Mouse (Mus musculus) WW6 (cell line): ENCODE measurements around the gene Parp8.
"Not testable (repeated sequence)": the region's sequence is repeated elsewhere in the genome, so short reads cannot be mapped to it uniquely, and the experiment has no call there.

Experiments used
- DNase-seq: peaks from one replicate; pipeline ENCODE4 v3.0.0-alpha.2; 2013; ENCODE audit warnings: low read depth, low spot score

The Parp8 gene

GRCm38 (mm10) chr13:116962480-116963462 lies 62.6 kb downstream of the Parp8 start:
- no peak for DNase-seq

GRCm38 (mm10) chr13:116958776-116959589 lies 66.4 kb downstream of the Parp8 start:
- no peak for DNase-seq

- DNase-seq, result no peak
Observed at GRCm38 (mm10) chr13:116957577-116957976, 67.8 kb downstream of the Parp8 start.

- DNase-seq, result no peak
Observed at GRCm38 (mm10) chr13:116951336-116951735, 74.0 kb downstream of the Parp8 start.

GRCm38 (mm10) chr13:116949527-116949926 lies 75.8 kb downstream of the Parp8 start:
- no peak for DNase-seq

GRCm38 (mm10) chr13:116949056-116949455 lies 76.3 kb downstream of the Parp8 start:
- DNase-seq, result no peak

- DNase-seq, result no peak
Observed at GRCm38 (mm10) chr13:116948299-116948659, 77.1 kb downstream of the Parp8 start.

GRCm38 (mm10) chr13:116947611-116948298 lies 77.6 kb downstream of the Parp8 start:
- no peak for DNase-seq

- DNase-seq, result no peak
Observed at GRCm38 (mm10) chr13:116946566-116946965, 78.8 kb downstream of the Parp8 start.

GRCm38 (mm10) chr13:116941280-116942015 lies 83.9 kb downstream of the Parp8 start:
- DNase-seq, result no peak

GRCm38 (mm10) chr13:116940761-116941160 lies 84.6 kb downstream of the Parp8 start:
- no peak for DNase-seq

- not testable (repeated sequence) for DNase-seq
Observed at GRCm38 (mm10) chr13:116937019-116937418, 88.3 kb downstream of the Parp8 start.

- no peak for DNase-seq
Observed at GRCm38 (mm10) chr13:116917387-116917930, 107.9 kb downstream of the Parp8 start.

GRCm38 (mm10) chr13:116908284-116908683 lies 117.1 kb downstream of the Parp8 start:
- no peak for DNase-seq

GRCm38 (mm10) chr13:116903394-116903793 lies 121.9 kb downstream of the Parp8 start:
- no peak for DNase-seq

GRCm38 (mm10) chr13:116898395-116898794 lies 126.9 kb downstream of the Parp8 start:
- no peak for DNase-seq

- no peak for DNase-seq
Observed at GRCm38 (mm10) chr13:116897711-116898110, 127.6 kb downstream of the Parp8 start.

- no peak for DNase-seq
Observed at GRCm38 (mm10) chr13:116884422-116884942, 140.9 kb downstream of the Parp8 start.

GRCm38 (mm10) chr13:116882226-116882625 lies 143.1 kb downstream of the Parp8 start:
- no peak for DNase-seq

- DNase-seq, result no peak
Observed at GRCm38 (mm10) chr13:116879580-116880192, 145.7 kb downstream of the Parp8 start.
